Mouse (Mus musculus): ENCODE measurements around the gene Emc7.

GRCm38 (mm10) chr2:112454862-112455564, at the start of gene Emc7:
- TF ChIP-seq CTCF (IDR thresholded peaks at IDR 0.05; ENCODE audit: low read depth, low read length), result no peak
- no peak for TF ChIP-seq GATA2 (IDR thresholded peaks at IDR 0.05; ENCODE audit: borderline replicate concordance, low read depth, low read length)
